8 mouse cellular contexts compared by ENCODE assay signal in the genomic region with DNA sequence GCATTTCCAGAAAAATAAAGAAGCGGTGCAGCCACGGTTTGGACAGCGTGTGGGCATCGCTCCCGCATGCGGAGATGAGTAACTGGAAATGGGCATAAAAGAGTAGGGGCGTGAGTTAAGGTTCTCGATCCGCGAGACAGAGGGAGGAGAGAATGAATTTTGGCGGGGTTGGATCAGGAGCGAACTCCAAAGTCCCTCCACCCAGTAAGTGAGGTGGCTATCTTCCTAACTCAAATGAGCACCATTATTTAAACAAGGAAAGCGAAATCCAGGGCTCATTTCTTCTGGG. TPM values are rescaled to one million over a fixed set of nuclear protein-coding genes. Genes with fewer than 3 reads are reported as not detected.
A peak's percentile ranks its signal among the peaks of the same experiment; 100 is the strongest.
DNase-seq lines count a peak whose midpoint lies in the region; ATAC-seq and TF ChIP-seq lines count a peak whose summit lies in the region.

No protein-coding gene starts in this region.

- DNase-seq in adrenal gland, adult 2 months = peak; percentile 56
- DNase-seq in adrenal gland, postnatal 4 days (ENCODE audit: low spot score in 2 of 2) = no peak
- no peak for DNase-seq in lung, postnatal 0 days (ENCODE audit: low spot score)
- DNase-seq in lung, postnatal 36 days = no peak
- no peak for DNase-seq in kidney, postnatal 0 days (ENCODE audit: low spot score)
- DNase-seq in right cerebral cortex, postnatal 25 days = peak; percentile 45
- DNase-seq in T-cell, adult 2 months (ENCODE audit: low spot score) = no peak
- no peak for DNase-seq in layer of hippocampus, adult 9-11 months

- no peak overlapping the region for H3K27ac ChIP-seq in lung, postnatal 0 days (ENCODE audit: low read length)
- no peak overlapping the region for H3K27ac ChIP-seq in kidney, postnatal 0 days

- peak overlapping the region; percentile 100 for H3K4me2 ChIP-seq in lung, postnatal 0 days (replicated peaks; ENCODE audit: low read depth, low read length)
- H3K4me2 ChIP-seq in kidney, postnatal 0 days (ENCODE audit: low read length) = peak overlapping the region; percentile 87

- H3K4me1 ChIP-seq in lung, postnatal 0 days (ENCODE audit: insufficient read depth, low read depth, low read length) = no peaks in the 10 kb centered on the region; the same call in 1 of the 2 replicates
- peaks cover 10% of the 10 kb centered on the region; the same call in 1 of the 2 replicates for H3K4me1 ChIP-seq in kidney, postnatal 0 days (replicated peaks; ENCODE audit: insufficient read depth, low read length)

- no peak overlapping the region for H3K9ac ChIP-seq in lung, postnatal 0 days (replicated peaks; ENCODE audit: low read depth)
- H3K9ac ChIP-seq in kidney, postnatal 0 days (ENCODE audit: low read depth, low read length) = 0 out of 2 replicates have a peak overlapping the region, but pooled peaks have one; percentile 82

- TF ChIP-seq CTCF in lung, postnatal 0 days (IDR thresholded peaks at IDR 0.05) = no peak
- TF ChIP-seq CTCF in kidney, postnatal 0 days (IDR thresholded peaks at IDR 0.05; ENCODE audit: low read depth) = no peak

- 4% methylated on average over 13 of the region's 13 CpGs for WGBS in lung, postnatal 0 days
- WGBS in kidney, postnatal 0 days = 4% methylated on average over 13 of the region's 13 CpGs

- peak overlapping the region; percentile 79 for H3K4me3 ChIP-seq in lung, postnatal 0 days (ENCODE audit: low read depth, low read length)
- H3K4me3 ChIP-seq in kidney, postnatal 0 days (replicated peaks; ENCODE audit: low read depth, low read length) = peak overlapping the region; percentile 78

- no peaks in the 10 kb centered on the region for H3K9me3 ChIP-seq in lung, postnatal 0 days (ENCODE audit: low read length)
- no peaks in the 10 kb centered on the region for H3K9me3 ChIP-seq in kidney, postnatal 0 days (replicated peaks; ENCODE audit: low read length)

- TF ChIP-seq EP300 in lung, postnatal 0 days (IDR thresholded peaks at IDR 0.05) = no peak

- H3K36me3 ChIP-seq in lung, postnatal 0 days (ENCODE audit: insufficient read depth, low read length) = no peaks in the 10 kb centered on the region
- H3K36me3 ChIP-seq in kidney, postnatal 0 days (ENCODE audit: insufficient read depth, low read length) = no peaks in the 10 kb centered on the region

- H3K27me3 ChIP-seq in lung, postnatal 0 days (replicated peaks; ENCODE audit: insufficient read depth, low read length) = 0 out of 2 replicates have a peak, but pooled peaks cover 3% of the 10 kb centered on the region
- no peaks in the 10 kb centered on the region for H3K27me3 ChIP-seq in kidney, postnatal 0 days (ENCODE audit: insufficient read depth, low read length)

- ATAC-seq in lung, postnatal 0 days = no peak
- no peak for ATAC-seq in kidney, postnatal 0 days (replicated peaks; ENCODE audit: low FRiP score, low read depth)

RNA-seq across cellular contexts. Expression of a gene that starts 2.6 kb away (rescaled TPM):
- total RNA-seq in adrenal gland, adult 2 months (2021) = 10 to 100 TPM; 28.3 to 29.9 TPM
- polyA plus RNA-seq in adrenal gland, adult 2 months (2012; rRNA removed) = 20.6 and 23.0 TPM in 2 replicates
- 10 to 100 TPM; 40.7 to 46.1 TPM for total RNA-seq in adrenal gland, postnatal 4 days (2021)
- 9.7 and 13.9 TPM in 2 replicates for polyA plus RNA-seq in lung, postnatal 0 days (2015; fragmentation: Nextera tagmentation; extraction: Ambion mirVana)
- polyA plus RNA-seq in kidney, postnatal 0 days (2015; fragmentation: Nextera tagmentation; extraction: Ambion mirVana) = 30.4 and 33.2 TPM in 2 replicates

Comparison
In these comparisons a context has a peak if more than half of its experiments do, and no peak if none do; other contexts are left out.
1. DNase-seq: peak in adrenal gland, adult 2 months (single experiment) and right cerebral cortex, postnatal 25 days (single experiment); none in adrenal gland, postnatal 4 days (0 of 2), lung, postnatal 0 days (single experiment), lung, postnatal 36 days (single experiment), kidney, postnatal 0 days (single experiment), T-cell, adult 2 months (single experiment) and layer of hippocampus, adult 9-11 months (single experiment).